Mouse (Mus musculus) lung, postnatal 0 days (tissue): ENCODE measurements at regions not wholly inside any gene's neighbourhood (a gene's known extent, or its start where the extent isn't known, plus 50 kb on each side); places are given as distances from the start of the nearest gene placed in this dataset.

Experiments used
- ATAC-seq: fragments of 200-750 bp; cut with Nextera tagmentation; 2 replicates; pipeline ENCODE4 v1.8.0; 2017; ENCODE audit warnings: moderate library complexity
- DNase-seq: peaks from one replicate; pipeline ENCODE4 v3.0.0-alpha.2; 2016; ENCODE audit warnings: low spot score
- H3K27ac ChIP-seq: fragments of 300-500 bp; sonication (generic); 2 replicates; pipeline ENCODE4 v1.5.1; 2014; ENCODE audit warnings: antibody characterized with exemption, mild to moderate bottlenecking, low read length, mixed read lengths
- H3K27me3 ChIP-seq: fragments of 300-500 bp; sonication (generic); replicated peaks from 2 replicates; pipeline ENCODE4 v1.6.1; 2014; ENCODE audit warnings: low read length, mixed read lengths; ENCODE audit not compliant: insufficient read depth
- H3K36me3 ChIP-seq: fragments of 300-500 bp; sonication (generic); 2 replicates; pipeline ENCODE4 v1.6.1; 2014; ENCODE audit warnings: low read length, mixed read lengths; ENCODE audit not compliant: insufficient read depth
- H3K4me1 ChIP-seq: fragments of 300-500 bp; sonication (generic); 2 replicates; pipeline ENCODE4 v1.6.1; 2014; ENCODE audit warnings: antibody characterized with exemption, low read depth, low read length, mixed read lengths; ENCODE audit not compliant: insufficient read depth
- H3K4me2 ChIP-seq: fragments of 300-500 bp; sonication (generic); replicated peaks from 2 replicates; pipeline ENCODE4 v1.6.1; 2014; ENCODE audit warnings: low read depth, mild to moderate bottlenecking, low read length, moderate library complexity, mixed read lengths
- H3K4me3 ChIP-seq: fragments of 300-500 bp; sonication (generic); 2 replicates; pipeline ENCODE4 v1.5.1; 2014; ENCODE audit warnings: low read depth, low read length
- H3K9ac ChIP-seq: fragments of 300-500 bp; sonication (generic); replicated peaks from 2 replicates; pipeline ENCODE4 v1.6.1; 2014; ENCODE audit warnings: low read depth, mild to moderate bottlenecking
- H3K9me3 ChIP-seq: fragments of 300-500 bp; sonication (generic); 2 replicates; pipeline ENCODE4 v1.6.1; 2016; ENCODE audit warnings: low read length, mixed read lengths
- CTCF ChIP-seq: IDR thresholded peaks from 2 replicates; pipeline ENCODE4 v1.5.1; 2016; ENCODE audit warnings: antibody characterized with exemption, mild to moderate bottlenecking
- EP300 ChIP-seq: IDR thresholded peaks from 2 replicates; pipeline ENCODE4 v1.6.1; 2016; ENCODE audit warnings: antibody characterized with exemption, mild to moderate bottlenecking, control low read depth
- WGBS: fragments of 180-500 bp; shearing (Covaris S2); extraction: QIAGEN DNeasy Blood & Tissue Kit; methylation state at CpG from one replicate; pipeline ENCODE4 v1.1.7; 2014; 5-methylcytosine and 5-hydroxymethylcytosine counted together

DNA sequence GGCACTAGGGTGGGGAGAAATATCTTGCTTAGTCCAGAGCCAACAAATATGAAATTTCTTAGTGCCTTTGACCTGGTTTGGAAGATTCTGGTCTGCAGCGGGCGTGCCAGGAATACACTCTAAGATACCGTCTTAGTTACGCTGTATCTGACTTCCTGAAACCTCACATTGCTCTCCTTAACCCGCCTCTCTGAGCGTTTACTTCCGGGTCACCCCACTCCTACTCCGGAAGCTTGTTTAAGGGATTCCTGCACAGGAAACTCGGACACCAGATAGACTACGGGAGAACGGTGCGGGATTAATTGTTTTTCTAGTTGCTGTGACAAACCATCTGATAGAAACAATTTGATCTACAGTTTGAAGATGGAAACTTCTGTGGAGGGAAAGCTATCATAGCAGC lies 442.3 kb downstream of the Tshz3 start:
- ATAC-seq (no peak), DNase-seq (no peak)
- Histone ChIP-seq H3K4me3 (no peak overlapping the region), H3K36me3 (no peaks in the 10 kb centered on the region), H3K9ac (no peak overlapping the region), H3K27me3 (no peaks in the 10 kb centered on the region), H3K4me1 (no peaks in the 10 kb centered on the region), H3K27ac (no peak overlapping the region), H3K4me2 (no peak overlapping the region), H3K9me3 (no peaks in the 10 kb centered on the region)
- TF ChIP-seq CTCF, result no peak
- TF ChIP-seq EP300, result no peak
- 67% methylated on average over 12 of the region's 12 CpGs for WGBS

DNA sequence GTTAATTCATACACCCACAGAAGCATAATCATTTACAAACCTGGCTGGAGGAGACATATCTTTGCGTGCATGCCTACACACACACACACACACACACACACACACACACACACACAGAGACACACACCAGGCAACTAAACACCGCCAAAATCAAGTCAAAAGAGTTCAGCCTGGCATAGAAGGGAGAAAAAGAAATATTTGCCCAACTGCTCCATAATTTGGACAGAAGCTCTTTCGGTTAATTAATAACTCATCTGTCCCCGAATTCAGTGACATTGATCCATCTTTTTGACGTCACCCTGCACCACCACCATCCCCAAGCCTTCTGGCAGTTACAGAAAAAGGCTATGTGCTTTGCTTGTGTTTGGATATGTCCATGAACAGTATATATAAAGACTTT lies 444.9 kb downstream of the Tshz3 start:
- no peak for TF ChIP-seq CTCF
- TF ChIP-seq EP300, result no peak
- Histone ChIP-seq H3K4me1 (no peaks in the 10 kb centered on the region), H3K27me3 (no peaks in the 10 kb centered on the region), H3K4me2 (no peak overlapping the region), H3K4me3 (no peak overlapping the region), H3K9me3 (no peaks in the 10 kb centered on the region), H3K9ac (no peak overlapping the region), H3K36me3 (no peaks in the 10 kb centered on the region), H3K27ac (no peak overlapping the region)
- ATAC-seq (no peak), DNase-seq (no peak)
- WGBS, result 65% methylated on average over 5 of the region's 5 CpGs

DNA sequence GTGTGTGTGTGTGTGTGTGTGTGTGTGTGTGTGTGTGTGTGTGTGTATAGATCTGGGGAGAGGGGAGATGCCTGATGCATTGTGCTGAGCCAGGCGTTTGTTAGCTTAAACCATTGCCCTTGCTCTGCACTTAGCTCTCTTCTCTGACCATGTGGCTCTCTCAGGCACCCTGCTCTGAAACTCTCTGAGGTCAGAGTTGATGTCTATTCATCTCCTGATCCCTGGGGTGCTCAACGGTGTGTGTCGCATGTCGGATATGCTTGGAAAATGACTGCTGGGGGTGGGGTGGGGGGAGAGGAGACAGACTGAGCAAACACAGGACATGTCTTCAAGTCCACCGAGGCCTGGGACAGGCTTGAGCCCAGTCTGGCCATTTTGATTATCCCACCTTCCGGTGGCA lies 446.4 kb downstream of the Tshz3 start:
- no peaks in the 10 kb centered on the region for H3K4me1 ChIP-seq
- H3K36me3 ChIP-seq, result no peaks in the 10 kb centered on the region
- WGBS, result 29% methylated on average over 6 of the region's 6 CpGs
- H3K4me2 ChIP-seq, result no peak overlapping the region
- ATAC-seq, result no peak
- H3K27me3 ChIP-seq, result no peaks in the 10 kb centered on the region
- DNase-seq, result no peak
- H3K9me3 ChIP-seq, result no peaks in the 10 kb centered on the region
- no peak for TF ChIP-seq CTCF
- no peak for TF ChIP-seq EP300
- H3K4me3 ChIP-seq, result no peak overlapping the region
- H3K9ac ChIP-seq, result no peak overlapping the region
- H3K27ac ChIP-seq, result no peak overlapping the region

DNA sequence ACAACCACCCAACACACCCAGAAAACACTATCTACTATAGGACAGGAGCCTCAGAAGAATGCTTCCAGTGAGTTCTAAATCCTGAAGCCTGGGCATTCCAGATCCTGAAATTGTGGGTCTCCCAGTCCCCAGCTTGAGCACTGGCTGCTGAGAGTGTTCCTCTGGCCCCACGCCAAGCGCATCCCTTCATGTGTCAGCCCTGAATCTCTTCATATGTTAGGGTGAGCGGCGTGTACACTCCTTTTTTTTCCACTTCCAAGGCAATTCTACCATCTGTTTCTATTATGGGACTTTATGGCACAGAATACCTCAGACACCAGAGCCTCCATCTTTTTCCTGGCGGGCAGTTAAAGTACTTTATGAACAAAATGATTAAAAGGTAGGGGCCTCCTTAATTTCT lies 451.8 kb downstream of the Tshz3 start:
- no peaks in the 10 kb centered on the region for H3K9me3 ChIP-seq
- DNase-seq (no peak), ATAC-seq (no peak)
- H3K27me3 ChIP-seq, result no peaks in the 10 kb centered on the region
- H3K4me1 ChIP-seq, result no peaks in the 10 kb centered on the region
- no peak overlapping the region for H3K4me3 ChIP-seq
- H3K9ac ChIP-seq, result no peak overlapping the region
- no peak overlapping the region for H3K27ac ChIP-seq
- TF ChIP-seq EP300 (no peak), CTCF (no peak)
- no peak overlapping the region for H3K4me2 ChIP-seq
- 65% methylated on average over 5 of the region's 5 CpGs for WGBS
- H3K36me3 ChIP-seq, result no peaks in the 10 kb centered on the region

DNA sequence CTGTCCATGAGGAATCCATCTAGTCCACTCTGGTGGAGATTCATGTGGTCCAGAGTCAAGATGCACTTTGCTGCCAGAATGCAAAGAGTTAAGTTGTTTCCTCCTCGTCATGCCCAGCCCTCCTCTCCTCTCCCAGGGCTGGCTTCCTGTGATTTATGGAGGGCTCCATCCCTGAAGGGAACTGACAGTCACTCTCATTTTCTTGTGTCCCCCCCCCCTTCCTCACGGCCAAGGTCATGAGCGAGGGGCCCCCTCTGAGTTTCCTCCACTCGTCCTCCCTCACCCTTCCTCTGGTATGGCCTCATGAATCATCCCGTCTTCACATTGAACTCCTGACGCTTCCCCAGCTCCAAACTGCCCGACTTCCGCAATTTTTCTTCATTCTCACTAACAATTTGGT lies 461.9 kb downstream of the Tshz3 start:
- 31% methylated on average over 8 of the region's 8 CpGs for WGBS
- Histone ChIP-seq H3K9me3 (no peaks in the 10 kb centered on the region), H3K27me3 (no peaks in the 10 kb centered on the region), H3K9ac (no peak overlapping the region), H3K27ac (no peak overlapping the region), H3K4me1 (no peaks in the 10 kb centered on the region), H3K36me3 (no peaks in the 10 kb centered on the region), H3K4me3 (no peak overlapping the region), H3K4me2 (no peak overlapping the region)
- TF ChIP-seq EP300, result no peak
- no peak for TF ChIP-seq CTCF
- ATAC-seq, result no peak
- no peak for DNase-seq

GRCm38 (mm10) chr7:37168883-37169282 lies 471.0 kb downstream of the Tshz3 start:
- H3K27me3 ChIP-seq, result no peaks in the 10 kb centered on the region
- H3K4me1 ChIP-seq, result no peaks in the 10 kb centered on the region
- H3K9ac ChIP-seq, result no peak overlapping the region
- TF ChIP-seq CTCF (no peak), EP300 (no peak)
- no peak overlapping the region for H3K27ac ChIP-seq
- no peak overlapping the region for H3K4me2 ChIP-seq
- H3K36me3 ChIP-seq, result no peaks in the 10 kb centered on the region
- DNase-seq (no peak), ATAC-seq (no peak)
- H3K9me3 ChIP-seq, result no peaks in the 10 kb centered on the region
- 79% methylated on average over 10 of the region's 10 CpGs for WGBS
- no peak overlapping the region for H3K4me3 ChIP-seq

DNA sequence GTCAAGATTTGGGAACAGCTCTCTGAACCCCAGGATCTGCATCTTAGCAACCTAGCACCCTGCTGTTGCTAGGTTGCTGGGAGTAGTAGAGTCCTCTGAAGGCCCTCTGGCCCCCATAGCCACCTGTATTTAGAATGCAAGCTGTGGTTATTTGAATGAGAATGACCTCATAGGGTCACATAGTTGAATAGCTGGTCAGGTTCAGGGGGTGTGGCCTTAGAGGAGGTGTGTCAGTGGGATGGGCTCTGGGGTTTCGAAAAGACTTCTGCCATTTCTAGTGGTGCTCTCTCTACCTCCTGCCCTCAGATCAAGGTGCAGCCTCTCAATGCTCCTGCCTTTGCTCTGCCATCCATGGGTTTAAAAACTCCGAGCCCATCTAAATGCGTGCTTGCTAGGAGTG lies 477.8 kb downstream of the Tshz3 start:
- ATAC-seq, result no peak
- H3K27me3 ChIP-seq, result no peaks in the 10 kb centered on the region
- TF ChIP-seq EP300, result no peak
- no peak for TF ChIP-seq CTCF

More for the DNA sequence above, 477.8 kb downstream of the Tshz3 start:
- WGBS, result 86% methylated on average over 3 of the region's 3 CpGs
- DNase-seq, result no peak
- H3K4me2 ChIP-seq, result no peak overlapping the region
- no peaks in the 10 kb centered on the region for H3K9me3 ChIP-seq
- H3K4me1 ChIP-seq, result no peaks in the 10 kb centered on the region
- no peaks in the 10 kb centered on the region for H3K36me3 ChIP-seq
- H3K4me3 ChIP-seq, result no peak overlapping the region
- no peak overlapping the region for H3K9ac ChIP-seq
- no peak overlapping the region for H3K27ac ChIP-seq
